Mouse (Mus musculus) naive thymus-derived CD4-positive, alpha-beta T cell, adult 5 months (primary cell): ENCODE results near the gene H2al1c. TPM values are rescaled to one million over a fixed set of nuclear protein-coding genes. Genes with fewer than 3 reads are reported as not detected.

Experiments
- polyA plus RNA-seq: library from polyadenylated mRNA; unstranded; fragments of 100-300 nt; shearing (Covaris generic); gene quantifications from one replicate; pipeline ENCODE4 v1.2.1, GENCODE M21; 2017

Gene H2al1c
- not detected for polyA plus RNA-seq

DNA sequence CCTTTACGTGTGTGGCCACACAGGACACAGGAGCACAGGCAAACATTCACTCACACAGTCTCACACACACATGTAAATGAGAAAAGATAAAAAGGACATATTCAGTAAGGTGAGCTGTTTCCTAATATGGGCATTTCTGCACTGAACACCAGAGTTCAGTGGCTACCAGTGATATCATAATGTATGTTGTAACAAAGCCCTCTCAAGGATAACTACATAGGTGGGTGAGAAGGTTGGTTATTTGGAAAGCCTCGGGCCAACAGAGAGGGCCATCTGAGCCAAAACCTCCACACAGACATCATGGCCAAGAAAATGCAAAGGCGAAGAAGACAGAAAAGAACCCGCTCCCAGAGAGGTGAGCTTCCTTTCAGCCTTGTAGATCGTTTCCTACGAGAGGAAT is at the start of gene H2al1c:
H2al1c (plus strand) TSS at position 301 of the 400 bp plus-strand sequence.

DNA sequence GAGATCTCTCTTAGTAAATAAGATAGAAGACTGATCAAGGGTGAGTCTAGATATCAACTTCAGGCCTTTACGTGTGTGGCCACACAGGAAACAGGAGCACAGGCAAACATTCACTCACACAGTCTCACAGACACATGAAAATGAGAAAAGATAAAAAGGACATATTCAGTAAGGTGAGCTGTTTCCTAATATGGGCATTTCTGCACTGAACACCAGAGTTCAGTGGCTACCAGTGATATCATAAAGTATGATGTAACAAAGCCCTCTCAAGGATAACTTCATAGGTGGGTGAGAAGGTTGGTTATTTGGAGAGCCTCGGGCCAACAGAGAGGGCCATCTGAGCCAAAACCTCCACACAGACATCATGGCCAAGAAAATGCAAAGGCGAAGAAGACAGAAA is 6.5 kb upstream of the H2al1c start, which contains the start of gene H2al1a:
H2al1a (plus strand) TSS at position 301 of the 400 bp plus-strand sequence.

DNA sequence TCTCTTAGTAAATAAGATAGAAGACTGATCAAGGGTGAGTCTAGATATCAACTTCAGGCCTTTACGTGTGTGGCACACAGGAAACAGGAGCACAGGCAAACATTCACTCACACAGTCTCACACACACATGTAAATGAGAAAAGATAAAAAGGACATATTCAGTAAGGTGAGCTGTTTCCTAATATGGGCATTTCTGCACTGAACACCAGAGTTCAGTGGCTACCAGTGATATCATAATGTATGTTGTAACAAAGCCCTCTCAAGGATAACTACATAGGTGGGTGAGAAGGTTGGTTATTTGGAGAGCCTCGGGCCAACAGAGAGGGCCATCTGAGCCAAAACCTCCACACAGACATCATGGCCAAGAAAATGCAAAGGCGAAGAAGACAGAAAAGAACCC is 3.3 kb upstream of the H2al1c start, which contains the start of gene H2al1b:
H2al1b (plus strand) TSS at position 301 of the 400 bp plus-strand sequence.

DNA sequence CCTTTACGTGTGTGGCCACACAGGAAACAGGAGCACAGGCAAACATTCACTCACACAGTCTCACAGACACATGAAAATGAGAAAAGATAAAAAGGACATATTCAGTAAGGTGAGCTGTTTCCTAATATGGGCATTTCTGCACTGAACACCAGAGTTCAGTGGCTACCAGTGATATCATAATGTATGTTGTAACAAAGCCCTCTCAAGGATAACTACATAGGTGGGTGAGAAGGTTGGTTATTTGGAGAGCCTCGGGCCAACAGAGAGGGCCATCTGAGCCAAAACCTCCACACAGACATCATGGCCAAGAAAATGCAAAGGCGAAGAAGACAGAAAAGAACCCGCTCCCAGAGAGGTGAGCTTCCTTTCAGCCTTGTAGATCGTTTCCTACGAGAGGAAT is 3.1 kb downstream of the H2al1c start, which contains the start of gene H2al1d:
H2al1d (plus strand) TSS at position 301 of the 400 bp plus-strand sequence.

DNA sequence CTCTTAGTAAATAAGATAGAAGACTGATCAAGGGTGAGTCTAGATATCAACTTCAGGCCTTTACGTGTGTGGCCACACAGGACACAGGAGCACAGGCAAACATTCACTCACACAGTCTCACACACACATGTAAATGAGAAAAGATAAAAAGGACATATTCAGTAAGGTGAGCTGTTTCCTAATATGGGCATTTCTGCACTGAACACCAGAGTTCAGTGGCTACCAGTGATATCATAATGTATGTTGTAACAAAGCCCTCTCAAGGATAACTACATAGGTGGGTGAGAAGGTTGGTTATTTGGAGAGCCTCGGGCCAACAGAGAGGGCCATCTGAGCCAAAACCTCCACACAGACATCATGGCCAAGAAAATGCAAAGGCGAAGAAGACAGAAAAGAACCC is 6.2 kb downstream of the H2al1c start, which contains the start of gene H2al1e:
H2al1e (plus strand) TSS at position 301 of the 400 bp plus-strand sequence.

DNA sequence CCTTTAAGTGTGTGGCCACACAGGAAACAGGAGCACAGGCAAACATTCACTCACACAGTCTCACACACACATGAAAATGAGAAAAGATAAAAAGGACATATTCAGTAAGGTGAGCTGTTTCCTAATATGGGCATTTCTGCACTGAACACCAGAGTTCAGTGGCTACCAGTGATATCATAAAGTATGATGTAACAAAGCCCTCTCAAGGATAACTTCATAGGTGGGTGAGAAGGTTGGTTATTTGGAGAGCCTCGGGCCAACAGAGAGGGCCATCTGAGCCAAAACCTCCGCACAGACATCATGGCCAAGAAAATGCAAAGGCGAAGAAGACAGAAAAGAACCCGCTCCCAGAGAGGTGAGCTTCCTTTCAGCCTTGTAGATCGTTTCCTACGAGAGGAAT is 9.4 kb downstream of the H2al1c start, which contains the start of gene H2al1f:
H2al1f (plus strand) TSS at position 301 of the 400 bp plus-strand sequence.

DNA sequence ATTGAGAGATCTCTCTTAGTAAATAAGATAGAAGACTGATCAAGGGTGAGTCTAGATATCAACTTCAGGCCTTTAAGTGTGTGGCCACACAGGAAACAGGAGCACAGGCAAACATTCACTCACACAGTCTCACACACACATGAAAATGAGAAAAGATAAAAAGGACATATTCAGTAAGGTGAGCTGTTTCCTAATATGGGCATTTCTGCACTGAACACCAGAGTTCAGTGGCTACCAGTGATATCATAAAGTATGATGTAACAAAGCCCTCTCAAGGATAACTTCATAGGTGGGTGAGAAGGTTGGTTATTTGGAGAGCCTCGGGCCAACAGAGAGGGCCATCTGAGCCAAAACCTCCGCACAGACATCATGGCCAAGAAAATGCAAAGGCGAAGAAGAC is 12.5 kb downstream of the H2al1c start, which contains the start of gene H2al1g:
H2al1g (plus strand) TSS at position 301 of the 400 bp plus-strand sequence.

DNA sequence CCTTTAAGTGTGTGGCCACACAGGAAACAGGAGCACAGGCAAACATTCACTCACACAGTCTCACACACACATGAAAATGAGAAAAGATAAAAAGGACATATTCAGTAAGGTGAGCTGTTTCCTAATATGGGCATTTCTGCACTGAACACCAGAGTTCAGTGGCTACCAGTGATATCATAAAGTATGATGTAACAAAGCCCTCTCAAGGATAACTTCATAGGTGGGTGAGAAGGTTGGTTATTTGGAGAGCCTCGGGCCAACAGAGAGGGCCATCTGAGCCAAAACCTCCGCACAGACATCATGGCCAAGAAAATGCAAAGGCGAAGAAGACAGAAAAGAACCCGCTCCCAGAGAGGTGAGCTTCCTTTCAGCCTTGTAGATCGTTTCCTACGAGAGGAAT is 15.7 kb downstream of the H2al1c start, which contains the start of gene H2al1h:
H2al1h (plus strand) TSS at position 301 of the 400 bp plus-strand sequence.

DNA sequence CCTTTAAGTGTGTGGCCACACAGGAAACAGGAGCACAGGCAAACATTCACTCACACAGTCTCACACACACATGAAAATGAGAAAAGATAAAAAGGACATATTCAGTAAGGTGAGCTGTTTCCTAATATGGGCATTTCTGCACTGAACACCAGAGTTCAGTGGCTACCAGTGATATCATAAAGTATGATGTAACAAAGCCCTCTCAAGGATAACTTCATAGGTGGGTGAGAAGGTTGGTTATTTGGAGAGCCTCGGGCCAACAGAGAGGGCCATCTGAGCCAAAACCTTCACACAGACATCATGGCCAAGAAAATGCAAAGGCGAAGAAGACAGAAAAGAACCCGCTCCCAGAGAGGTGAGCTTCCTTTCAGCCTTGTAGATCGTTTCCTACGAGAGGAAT is 18.9 kb downstream of the H2al1c start, which contains the start of gene H2al1i:
H2al1i (plus strand) TSS at position 301 of the 400 bp plus-strand sequence.

DNA sequence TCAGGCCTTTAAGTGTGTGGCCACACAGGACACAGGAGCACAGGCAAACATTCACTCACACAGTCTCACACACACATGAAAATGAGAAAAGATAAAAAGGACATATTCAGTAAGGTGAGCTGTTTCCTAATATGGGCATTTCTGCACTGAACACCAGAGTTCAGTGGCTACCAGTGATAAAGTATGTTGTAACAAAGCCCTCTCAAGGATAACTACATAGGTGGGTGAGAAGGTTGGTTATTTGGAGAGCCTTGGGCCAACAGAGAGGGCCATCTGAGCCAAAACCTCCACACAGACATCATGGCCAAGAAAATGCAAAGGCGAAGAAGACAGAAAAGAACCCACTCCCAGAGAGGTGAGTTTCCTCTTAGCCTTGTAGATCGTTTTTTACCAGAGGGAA is 22.1 kb downstream of the H2al1c start, which contains the start of gene H2al1j:
H2al1j (plus strand) TSS at position 301 of the 400 bp plus-strand sequence.

Other genes starting within 250 kb of the H2al1c start
- gene H2al1a, start 6.4 kb upstream of the H2al1c start, polyA plus RNA-seq, result not detected
- gene H2al1b, start 3.2 kb upstream of the H2al1c start, polyA plus RNA-seq, result not detected
- not detected for gene H2al1d, start 3.2 kb downstream of the H2al1c start, polyA plus RNA-seq
- gene H2al1e, start 6.3 kb downstream of the H2al1c start, polyA plus RNA-seq, result not detected
- not detected for gene H2al1f, start 9.5 kb downstream of the H2al1c start, polyA plus RNA-seq
- gene H2al1g, start 12.6 kb downstream of the H2al1c start, polyA plus RNA-seq, result not detected
- gene H2al1h, start 15.8 kb downstream of the H2al1c start, polyA plus RNA-seq, result not detected
- gene H2al1i, start 19.0 kb downstream of the H2al1c start, polyA plus RNA-seq, result not detected
- gene H2al1j, start 22.2 kb downstream of the H2al1c start, polyA plus RNA-seq, result not detected